Mouse (Mus musculus) erythroblast, adult 5-6 weeks (primary cell): ENCODE measurements around the gene Gpr132. TPM values are rescaled to one million over a fixed set of nuclear protein-coding genes. Genes with fewer than 3 reads are reported as not detected.

Source experiments
- ATAC-seq: replicated peaks from 2 replicates; pipeline ENCODE4 v1.8.0; 2016; ENCODE audit warnings: moderate number of reproducible peaks, mild to moderate bottlenecking, moderate TSS enrichment, inconsistent platforms; ENCODE audit not compliant: poor library complexity, low FRiP score, severe bottlenecking
- total RNA-seq, 2 experiments: library from RNA; stranded (forward) in 1 of 2; stranded (reverse) in 1 of 2; fragments of 150-400 nt in 1 of 2; fragments of 200-764, 138-1000 nt in 1 of 2; gene quantifications; 2 replicates each; pipeline versions ENCODE4 v1.2.3 to v1.2.4; 2015 to 2017; ENCODE audit warnings: low replicate concordance in 2 of 2

Gpr132 gene
- total RNA-seq, 2 experiments from 2014 or later: 2.1 to 2.3 TPM

GRCm38 (mm10) chr12:112802917-112803316 is 65.1 kb downstream of the Gpr132 start:
- no peak for ATAC-seq

- ATAC-seq: no peak
Observed at GRCm38 (mm10) chr12:112801864-112802846, 65.9 kb downstream of the Gpr132 start, which contains the start of gene Ahnak2. TSS of gene Ahnak2 (minus strand) at chr12:112802657.

Other genes with a start within 250 kb of the Gpr132 start
- 20.5 and 32.3 TPM in 2 replicates for gene Adssl1, start 248.2 kb downstream of the Gpr132 start, total RNA-seq (2015; ENCODE audit: low replicate concordance)
- 23.8 and 24.4 TPM in 2 replicates for gene Adssl1, start 248.2 kb downstream of the Gpr132 start, total RNA-seq (2017; ENCODE audit: low replicate concordance)
- gene Siva1, start 223.5 kb downstream of the Gpr132 start, total RNA-seq (2015; ENCODE audit: low replicate concordance): 45.0 and 45.4 TPM in 2 replicates
- gene Siva1, start 223.5 kb downstream of the Gpr132 start, total RNA-seq (2017; ENCODE audit: low replicate concordance): 65.9 and 114 TPM in 2 replicates
- gene Akt1, start 193.3 kb downstream of the Gpr132 start, total RNA-seq (2015; ENCODE audit: low replicate concordance): 20.9 and 30.7 TPM in 2 replicates
- 25.1 and 26.3 TPM in 2 replicates for gene Akt1, start 193.3 kb downstream of the Gpr132 start, total RNA-seq (2017; ENCODE audit: low replicate concordance)
- 2.3 TPM in 1 of 2 replicates, not detected in the other for gene Zbtb42, start 189.4 kb downstream of the Gpr132 start, total RNA-seq (2015; ENCODE audit: low replicate concordance)
- gene Zbtb42, start 189.4 kb downstream of the Gpr132 start, total RNA-seq (2017; ENCODE audit: low replicate concordance): 0.42 and 1.2 TPM in 2 replicates
- not detected in 2 replicates for gene Cep170b, start 147.8 kb downstream of the Gpr132 start, total RNA-seq (2015; ENCODE audit: low replicate concordance)
- gene Cep170b, start 147.8 kb downstream of the Gpr132 start, total RNA-seq (2017; ENCODE audit: low replicate concordance): 0.51 TPM in 1 of 2 replicates, not detected in the other
- 31.9 and 42.8 TPM in 2 replicates for gene Pld4, start 107.6 kb downstream of the Gpr132 start, total RNA-seq (2015; ENCODE audit: low replicate concordance)
- 14.6 and 26.6 TPM in 2 replicates for gene Pld4, start 107.6 kb downstream of the Gpr132 start, total RNA-seq (2017; ENCODE audit: low replicate concordance)
- gene Ahnak2, start 65.6 kb downstream of the Gpr132 start, total RNA-seq (2015; ENCODE audit: low replicate concordance): not detected in 2 replicates
- 0.09 TPM in 1 of 2 replicates, not detected in the other for gene Ahnak2, start 65.6 kb downstream of the Gpr132 start, total RNA-seq (2017; ENCODE audit: low replicate concordance)
- not detected in 2 replicates for gene Clba1, start 59.3 kb downstream of the Gpr132 start, total RNA-seq (2015; ENCODE audit: low replicate concordance)
- 0.42 TPM in 1 of 2 replicates, not detected in the other for gene Clba1, start 59.3 kb downstream of the Gpr132 start, total RNA-seq (2017; ENCODE audit: low replicate concordance)
- gene Cdca4, start 38.8 kb downstream of the Gpr132 start, total RNA-seq (2015; ENCODE audit: low replicate concordance): 28.8 and 35.5 TPM in 2 replicates
- 22.1 and 29.7 TPM in 2 replicates for gene Cdca4, start 38.8 kb downstream of the Gpr132 start, total RNA-seq (2017; ENCODE audit: low replicate concordance)
- not detected in 2 replicates for gene Jag2, start 61.5 kb upstream of the Gpr132 start, total RNA-seq (2015; ENCODE audit: low replicate concordance)
- gene Jag2, start 61.5 kb upstream of the Gpr132 start, total RNA-seq (2017; ENCODE audit: low replicate concordance): not detected in 2 replicates
- gene Nudt14, start 73.9 kb upstream of the Gpr132 start, total RNA-seq (2015; ENCODE audit: low replicate concordance): 2.7 TPM in 1 of 2 replicates, not detected in the other
- gene Nudt14, start 73.9 kb upstream of the Gpr132 start, total RNA-seq (2017; ENCODE audit: low replicate concordance): 1.1 TPM in 1 of 2 replicates, not detected in the other
- 2.3 TPM in 1 of 2 replicates, not detected in the other for gene Btbd6, start 108.3 kb upstream of the Gpr132 start, total RNA-seq (2015; ENCODE audit: low replicate concordance)
- 1.9 and 2.9 TPM in 2 replicates for gene Btbd6, start 108.3 kb upstream of the Gpr132 start, total RNA-seq (2017; ENCODE audit: low replicate concordance)
- 14.6 and 20.9 TPM in 2 replicates for gene Brf1, start 132.5 kb upstream of the Gpr132 start, total RNA-seq (2015; ENCODE audit: low replicate concordance)
- 35.9 and 52.0 TPM in 2 replicates for gene Brf1, start 132.5 kb upstream of the Gpr132 start, total RNA-seq (2017; ENCODE audit: low replicate concordance)
- gene Pacs2, start 146.3 kb upstream of the Gpr132 start, total RNA-seq (2015; ENCODE audit: low replicate concordance): 10.7 and 18.3 TPM in 2 replicates
- 12.7 and 14.5 TPM in 2 replicates for gene Pacs2, start 146.3 kb upstream of the Gpr132 start, total RNA-seq (2017; ENCODE audit: low replicate concordance)
- not detected in 2 replicates for gene Tex22, start 206.3 kb upstream of the Gpr132 start, total RNA-seq (2015; ENCODE audit: low replicate concordance)
- 0.42 TPM in 1 of 2 replicates, not detected in the other for gene Tex22, start 206.3 kb upstream of the Gpr132 start, total RNA-seq (2017; ENCODE audit: low replicate concordance)
- gene Mta1, start 230.1 kb upstream of the Gpr132 start, total RNA-seq (2015; ENCODE audit: low replicate concordance): 14.8 and 15.0 TPM in 2 replicates
- gene Mta1, start 230.1 kb upstream of the Gpr132 start, total RNA-seq (2017; ENCODE audit: low replicate concordance): 8.5 and 13.6 TPM in 2 replicates